Mouse (Mus musculus) left cerebral cortex, postnatal 25 days (tissue): ENCODE results near the gene Rfwd3. TPM values are rescaled to one million over a fixed set of nuclear protein-coding genes. Genes with fewer than 3 reads are reported as not detected.
"Not testable (repeated sequence)": the region's sequence is repeated elsewhere in the genome, so short reads cannot be mapped to it uniquely, and the experiment has no call there.

Source experiments
- DNase-seq, 2 experiments: peaks; one replicate each; pipeline ENCODE4 v3.0.0; 2022; ENCODE audit warnings: low spot score in 2 of 2, mixed read lengths in 1 of 2
- intact Hi-C: fragments of 180-260 bp; cut with DNase I; formaldehyde crosslinking; loops from one replicate; pipeline ENCODE4 v1.15.1; 2025
- total RNA-seq, 2 experiments: library from RNA; stranded (reverse); gene quantifications; 2 replicates each; pipeline ENCODE4 v1.2.3; 2021

Gene Rfwd3
- total RNA-seq, 2 experiments from 2014 or later: 19.8 to 21.4 TPM

DNA sequence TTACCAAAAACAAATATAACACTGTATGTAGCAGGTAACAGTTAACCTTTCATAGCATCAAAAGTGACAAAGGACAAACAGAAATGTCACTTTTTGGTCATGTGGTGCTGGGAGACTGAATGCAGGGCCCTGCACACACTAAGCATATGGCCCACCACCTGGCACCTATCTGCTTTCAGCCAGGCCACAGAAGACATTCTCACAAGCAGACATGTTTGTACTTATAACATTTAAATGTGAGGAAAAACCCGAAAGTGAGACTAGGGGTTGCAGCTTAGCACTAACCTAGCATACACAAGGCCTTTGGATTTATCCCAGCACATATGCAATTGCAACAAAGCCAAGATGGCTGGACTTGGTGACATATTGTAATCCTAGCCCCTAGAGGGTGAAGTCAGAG is 2.0 kb downstream of the Rfwd3 start:
- intact Hi-C loops: loop anchor here (5.0 kb wide), 1 partner anchor 41 kb away; the partner anchor contains the start of gene Glg1
- DNase-seq: no peak

DNA sequence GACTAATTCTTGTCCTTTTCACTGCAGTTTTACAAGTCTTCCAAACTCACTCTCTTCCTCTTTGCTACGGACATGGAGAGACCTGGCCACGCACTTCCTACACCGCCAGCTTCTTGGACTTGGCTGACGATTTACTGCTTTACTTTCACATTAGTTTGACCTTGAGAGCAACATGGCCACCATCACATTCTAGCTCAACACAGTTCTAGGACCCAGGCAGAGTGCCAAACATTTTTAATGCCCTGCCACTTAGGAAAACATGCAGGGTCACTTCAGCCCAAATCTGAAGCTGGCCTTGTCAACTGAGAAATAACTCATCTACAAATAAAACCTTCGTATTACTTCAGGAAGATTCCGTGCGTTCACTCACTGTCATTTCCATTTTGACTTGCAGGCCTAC is 8.3 kb downstream of the Rfwd3 start:
- intact Hi-C loops: no loop called here
- DNase-seq: no peak

DNA sequence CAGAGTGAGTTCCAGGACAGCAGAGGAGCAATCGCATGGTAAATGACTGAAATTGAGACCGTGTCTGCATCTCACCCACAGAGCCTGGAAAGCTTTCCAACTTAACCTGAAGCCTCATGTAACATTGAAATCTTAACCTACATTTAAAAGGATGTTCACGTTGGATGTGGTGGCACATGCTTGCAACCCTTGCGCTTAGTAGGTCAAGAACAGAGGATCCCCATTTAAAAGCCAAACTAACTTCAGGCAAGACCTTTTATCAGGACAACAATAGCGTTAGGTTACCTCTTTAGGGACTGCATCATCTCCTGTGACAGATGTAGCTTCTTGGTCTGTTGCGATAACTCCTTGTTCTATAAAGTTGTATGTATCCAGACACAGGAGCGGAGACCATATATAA is 9.4 kb downstream of the Rfwd3 start:
- intact Hi-C loops: no loop called here
- DNase-seq: no peak

DNA sequence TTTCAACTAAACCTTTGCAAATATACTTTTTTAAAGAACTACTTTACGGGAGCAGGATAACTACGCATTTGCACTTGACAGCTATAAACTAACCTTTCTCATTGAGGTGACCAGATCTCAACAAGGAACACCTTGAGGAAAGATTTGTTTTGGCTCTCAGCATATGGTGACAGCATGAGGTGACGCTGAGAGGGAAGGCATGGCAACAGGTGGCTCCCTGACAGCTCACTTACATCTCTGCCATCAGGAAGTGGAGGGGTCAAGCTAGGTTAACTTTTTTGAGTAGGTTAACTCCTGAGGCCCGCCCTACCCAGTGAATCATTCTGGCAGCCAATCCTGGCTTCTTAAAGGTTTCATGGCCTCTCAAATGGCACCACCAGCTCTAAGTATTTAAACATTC is 14.4 kb downstream of the Rfwd3 start:
- intact Hi-C loops: no loop called here

DNA sequence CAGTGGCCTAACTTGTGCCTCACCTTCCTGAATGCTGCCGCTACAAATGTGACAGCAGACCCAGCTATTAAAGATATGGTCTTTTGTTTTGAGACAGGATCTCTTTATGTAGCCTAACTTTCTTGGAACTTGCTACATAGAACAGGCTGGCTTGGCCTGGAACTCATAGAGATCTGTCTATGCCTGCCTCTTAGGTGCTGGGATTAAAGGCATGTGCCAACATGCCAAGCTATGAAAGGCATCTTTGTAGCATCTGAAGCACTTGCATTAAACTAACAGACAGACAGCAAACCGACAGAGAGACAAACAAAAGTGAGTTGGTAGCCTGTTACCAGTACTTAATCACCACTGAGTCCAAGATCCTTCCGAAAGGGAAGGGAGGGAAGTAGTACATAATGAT is 17.9 kb downstream of the Rfwd3 start:
- intact Hi-C loops: no loop called here
- DNase-seq: no peak

More for the DNA sequence above, 14.4 kb downstream of the Rfwd3 start:
- no peak for DNase-seq

DNA sequence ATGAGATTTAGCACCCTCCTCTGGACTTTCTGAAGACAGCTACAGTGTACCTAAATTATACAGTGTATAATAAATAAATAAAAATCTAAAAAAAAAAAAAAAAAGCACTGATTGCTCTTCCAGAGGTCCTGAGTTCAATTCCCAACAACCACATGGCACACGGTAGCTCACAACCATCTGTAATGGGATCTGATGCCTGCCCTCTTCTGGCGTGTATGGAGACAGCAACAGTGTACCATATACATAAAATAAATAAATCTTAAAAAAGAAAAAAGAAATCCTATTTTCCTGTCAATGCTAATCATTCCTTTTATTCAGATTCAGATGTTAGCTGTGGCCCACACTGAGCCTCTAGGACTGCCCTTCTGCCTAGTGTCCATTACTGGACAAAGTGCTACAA is 31.7 kb downstream of the Rfwd3 start:
- no peak for DNase-seq
- intact Hi-C loops: no loop called here

DNA sequence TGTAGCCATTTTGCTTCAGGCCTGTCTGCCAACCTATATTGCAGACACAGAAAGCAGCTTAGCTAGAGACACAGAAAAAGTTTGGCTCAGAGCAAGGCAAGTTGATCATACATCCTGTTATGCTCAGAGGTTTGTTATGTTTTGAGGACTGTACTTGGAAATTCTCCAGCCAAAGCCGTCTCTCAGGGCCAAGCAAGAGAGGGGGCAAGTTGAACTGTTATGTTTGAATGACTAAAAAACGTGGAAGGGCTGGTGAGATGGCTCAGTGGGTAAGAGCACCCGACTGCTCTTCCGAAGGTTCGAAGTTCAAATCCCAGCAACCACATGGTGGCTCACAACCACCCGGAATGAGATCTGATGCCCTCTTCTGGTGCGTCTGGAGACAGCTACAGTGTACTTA is 33.9 kb downstream of the Rfwd3 start:
- intact Hi-C loops, DNase-seq: not testable (repeated sequence)

DNA sequence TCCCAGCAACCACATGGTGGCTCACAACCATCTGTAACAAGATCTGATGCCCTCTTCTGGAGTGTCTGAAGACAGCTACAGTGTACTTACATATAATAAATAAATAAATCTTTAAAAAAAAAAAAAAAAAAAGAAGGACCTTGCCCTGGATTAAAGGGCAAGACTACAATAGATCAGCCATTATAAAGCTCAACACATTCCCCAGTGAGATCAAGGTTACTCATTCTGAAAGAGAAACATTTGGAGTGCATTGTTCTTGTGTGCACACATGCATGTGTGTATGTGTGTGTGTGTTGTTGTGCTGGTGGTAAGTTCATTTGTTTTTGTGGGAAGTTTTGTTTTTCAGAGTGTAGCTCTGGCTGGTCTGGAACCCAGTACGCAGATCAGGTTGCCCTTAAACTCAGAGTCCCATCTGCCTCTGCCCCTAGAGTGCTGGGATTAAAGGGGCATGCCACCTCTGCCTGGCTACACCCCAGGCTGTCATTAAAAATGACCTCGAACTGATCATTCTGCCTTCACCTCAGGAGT is 35.3 kb downstream of the Rfwd3 start:
- intact Hi-C loops: no loop called here
- no peak for DNase-seq

DNA sequence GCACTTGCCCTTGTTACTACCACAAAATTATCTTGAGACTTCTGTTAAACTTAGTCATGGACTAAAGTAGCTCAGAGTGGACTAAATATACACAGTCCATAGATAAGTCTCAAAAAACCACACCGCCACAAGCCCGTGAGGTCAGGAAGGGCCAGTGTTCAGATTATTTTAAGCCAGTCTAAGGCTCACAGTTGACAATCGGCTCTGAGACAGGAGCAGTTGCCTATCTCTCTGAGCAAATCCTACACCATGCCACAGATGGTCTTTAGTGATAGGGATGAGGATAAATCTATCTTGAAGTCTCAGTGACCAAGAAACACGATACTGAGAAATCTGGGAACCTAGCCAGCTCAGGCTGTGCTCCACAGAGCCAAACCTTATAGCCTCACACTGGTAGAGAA is 38.0 kb downstream of the Rfwd3 start:
- DNase-seq: no peak
- intact Hi-C loops: no loop called here

DNA sequence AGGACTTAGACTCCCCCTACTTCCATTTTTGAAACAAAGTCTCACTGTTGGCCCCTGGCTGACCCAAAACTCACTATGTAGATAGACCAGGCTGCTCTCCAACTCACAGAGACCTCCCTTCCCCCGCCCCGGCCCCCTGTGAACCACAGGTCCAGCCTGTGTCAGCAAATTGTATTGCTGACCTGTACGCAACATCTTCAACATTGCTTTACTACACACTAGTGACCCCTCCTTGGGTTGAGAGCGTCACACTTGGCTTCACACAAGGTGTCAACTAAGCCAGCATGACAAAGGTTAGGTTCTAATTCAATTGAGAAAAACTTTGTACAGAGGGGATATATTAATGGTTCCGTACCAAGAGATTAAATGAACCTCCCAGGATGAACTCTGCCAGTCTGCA is 39.8 kb downstream of the Rfwd3 start:
- intact Hi-C loops: no loop called here
- DNase-seq: no peak

DNA sequence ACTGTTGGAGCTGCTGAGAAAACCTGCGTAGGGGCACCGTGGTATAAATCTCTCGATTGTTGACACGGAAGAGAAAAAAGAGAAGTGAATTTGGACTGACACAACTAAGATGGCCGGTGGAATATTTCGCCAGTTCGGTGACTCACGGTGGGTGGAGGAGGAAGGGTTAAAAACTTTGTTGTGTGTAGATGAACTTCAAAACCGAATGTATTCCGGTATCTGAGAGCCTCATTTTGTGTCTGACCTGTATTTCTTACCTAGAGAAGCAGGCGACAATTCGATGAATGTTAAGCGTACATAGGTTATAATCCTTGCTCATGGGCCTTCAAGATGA is 40.6 kb downstream of the Rfwd3 start:
- intact Hi-C loops: loop anchor here (5.0 kb wide), 2 partner anchors 38 to 77 kb away; no protein-coding TSS in a partner anchor
- no peak for DNase-seq

DNA sequence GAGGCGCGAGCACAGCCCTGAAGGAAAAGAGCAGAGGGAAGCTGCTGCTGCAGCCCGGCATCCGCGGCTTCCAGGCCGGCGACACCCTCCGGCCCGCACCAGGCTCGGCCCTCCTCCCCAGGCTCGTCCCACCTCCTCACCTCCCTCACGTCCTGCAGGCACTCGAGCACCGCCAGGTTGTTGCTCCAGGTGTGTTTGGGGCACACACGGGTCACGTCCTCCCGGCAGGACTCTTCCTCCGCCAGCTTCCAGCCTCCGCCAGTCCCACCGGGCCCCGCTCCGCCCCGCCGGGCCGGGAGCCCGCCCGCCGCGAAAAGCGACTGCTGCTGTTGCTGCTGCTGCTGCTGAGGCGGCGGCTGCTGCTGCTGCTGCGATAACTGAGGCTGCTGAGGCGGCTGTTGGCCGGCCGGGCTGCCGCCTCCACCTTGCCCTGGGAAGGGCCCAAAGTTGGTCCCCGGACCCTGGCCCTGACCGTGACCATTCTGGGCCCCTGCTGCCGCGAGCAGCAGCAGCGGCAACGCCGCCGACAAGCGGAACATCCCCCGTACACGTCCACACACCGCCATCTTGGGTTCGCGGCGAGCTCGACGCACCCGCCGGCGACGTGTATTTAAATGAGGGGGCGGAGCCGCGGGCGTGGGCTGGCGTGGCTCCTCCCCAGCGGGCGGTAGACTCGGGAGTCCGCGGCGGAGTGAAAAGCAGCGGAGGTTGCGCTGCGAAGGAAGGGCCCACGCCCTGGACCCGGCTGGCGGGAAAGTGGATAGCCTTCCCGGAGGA is 41.2 kb downstream of the Rfwd3 start, which contains the start of gene Glg1:
Gene Glg1, minus strand, starts transcription at position 586 of the 777 bp plus-strand sequence.
- intact Hi-C loops: loop anchor here (5.0 kb wide), 2 partner anchors 38 to 77 kb away; no protein-coding TSS in a partner anchor
- DNase-seq: peak; percentile 92 to 94

DNA sequence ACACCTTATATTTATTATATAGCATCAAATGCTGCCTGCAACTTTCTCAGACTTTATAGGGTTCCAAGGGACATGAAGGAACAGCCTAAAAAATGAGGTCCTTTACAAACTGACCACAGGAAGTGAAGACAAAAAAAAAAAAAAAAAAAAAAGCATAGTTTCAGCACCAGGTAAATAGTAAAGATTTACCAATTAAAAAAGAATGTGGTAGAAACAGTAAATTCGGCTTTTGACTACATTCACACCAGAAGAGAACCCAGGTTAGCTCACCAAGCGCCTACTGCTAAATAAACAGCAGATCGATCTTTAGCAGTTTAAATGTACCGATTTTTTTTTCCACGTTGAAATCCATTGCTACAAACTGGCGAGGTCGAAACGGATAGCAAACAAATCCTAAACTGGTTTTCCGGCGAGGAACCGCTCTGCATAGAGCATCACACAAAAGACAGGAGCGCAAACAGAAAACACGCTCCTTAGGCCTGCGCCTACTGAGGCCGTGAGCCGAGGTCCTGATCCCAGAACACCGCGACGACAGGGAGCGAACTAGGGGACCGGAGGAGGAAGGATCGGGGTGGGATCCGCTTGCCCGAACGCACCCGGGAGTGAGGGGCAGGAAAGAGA is 41.9 kb downstream of the Rfwd3 start:
- intact Hi-C loops: loop anchor here (5.0 kb wide), 2 partner anchors 39 to 76 kb away; no protein-coding TSS in a partner anchor
- DNase-seq: no peak

DNA sequence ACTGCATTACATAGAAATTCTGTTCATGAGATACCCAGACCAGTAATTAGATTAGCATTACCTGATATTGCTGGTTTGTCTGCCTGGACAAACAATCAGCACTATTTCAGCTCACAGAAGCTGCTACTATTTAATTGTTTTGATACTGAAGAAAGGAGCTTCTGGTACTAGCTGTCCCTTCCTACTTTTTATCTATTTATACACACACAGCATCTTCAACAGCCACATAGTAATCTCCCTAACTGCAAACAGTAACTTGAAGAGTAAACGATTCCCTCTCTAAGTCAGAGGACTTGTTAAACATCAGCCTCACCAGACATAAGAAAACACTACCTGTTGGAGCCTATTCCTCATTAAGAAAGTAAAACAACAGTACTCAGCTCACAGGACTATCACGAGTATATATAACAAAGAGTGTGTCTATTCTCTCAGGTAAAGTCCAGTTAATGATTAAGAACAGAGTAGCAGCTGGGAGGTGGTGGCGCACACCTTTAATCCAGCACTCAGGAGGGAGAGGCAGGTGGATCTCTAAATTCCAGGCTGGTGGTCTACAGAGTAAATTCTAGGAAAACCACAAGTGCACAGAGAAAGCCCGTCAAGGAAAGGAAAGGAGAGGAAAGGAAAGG is 47.4 kb downstream of the Rfwd3 start:
- intact Hi-C loops: no loop called here
- no peak for DNase-seq

DNA sequence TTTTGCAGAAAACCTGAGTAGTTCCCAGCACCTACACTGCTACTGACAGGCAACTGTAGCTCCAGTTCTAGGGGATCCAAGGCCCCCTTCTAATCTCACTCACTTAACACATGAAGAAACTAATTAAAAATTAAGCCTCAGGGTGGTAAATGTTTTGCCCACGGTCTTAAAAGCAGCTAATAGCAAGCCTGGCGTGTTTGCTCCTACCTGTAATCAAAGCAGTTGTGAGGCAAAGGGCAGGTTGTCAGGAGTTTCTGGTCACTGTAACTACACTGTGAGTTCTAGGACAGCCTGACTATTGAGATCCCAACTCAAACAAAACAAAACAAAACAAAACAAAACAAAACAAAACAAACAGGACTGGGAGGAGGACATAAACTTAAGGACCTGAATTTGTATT is 49.9 kb downstream of the Rfwd3 start:
- no peak for DNase-seq
- intact Hi-C loops: no loop called here

DNA sequence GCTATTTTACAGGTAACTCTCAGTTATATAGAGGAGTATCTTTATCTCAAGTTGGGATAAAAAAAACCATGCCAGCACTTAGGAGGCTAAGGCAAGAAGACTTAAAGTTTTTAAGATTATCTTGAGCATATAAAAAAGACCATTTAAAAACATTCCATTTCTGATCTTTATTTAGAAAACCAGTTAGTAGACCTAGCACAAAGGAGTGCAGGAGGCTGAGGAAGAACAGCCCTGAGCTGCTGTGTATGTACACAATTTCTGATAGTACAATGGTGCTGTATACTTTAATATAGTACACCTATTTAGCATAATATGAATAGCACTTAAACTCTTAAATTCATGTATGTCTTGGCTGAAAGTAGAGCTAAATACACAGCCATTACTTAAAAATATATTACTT is 51.9 kb downstream of the Rfwd3 start:
- no peak for DNase-seq
- intact Hi-C loops: no loop called here

DNA sequence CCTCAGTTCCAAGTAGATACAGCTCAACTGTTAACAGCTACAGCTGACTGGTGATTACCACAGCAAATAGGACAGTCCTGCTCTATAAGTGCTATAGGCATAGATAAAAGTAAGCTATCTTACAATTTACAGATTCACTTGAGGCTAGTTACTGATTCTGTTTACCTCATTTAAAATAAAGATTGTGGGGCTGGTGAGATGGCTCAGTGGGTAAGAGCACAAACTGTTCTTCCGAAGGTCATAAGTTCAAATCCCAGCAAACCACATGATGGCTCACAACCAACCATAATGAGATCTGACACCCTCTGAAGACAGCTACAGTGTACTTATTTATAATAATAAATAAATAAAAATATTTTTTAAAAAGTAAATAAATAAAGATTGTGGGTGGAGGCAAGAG is 53.2 kb downstream of the Rfwd3 start:
- intact Hi-C loops: not testable (repeated sequence)

DNA sequence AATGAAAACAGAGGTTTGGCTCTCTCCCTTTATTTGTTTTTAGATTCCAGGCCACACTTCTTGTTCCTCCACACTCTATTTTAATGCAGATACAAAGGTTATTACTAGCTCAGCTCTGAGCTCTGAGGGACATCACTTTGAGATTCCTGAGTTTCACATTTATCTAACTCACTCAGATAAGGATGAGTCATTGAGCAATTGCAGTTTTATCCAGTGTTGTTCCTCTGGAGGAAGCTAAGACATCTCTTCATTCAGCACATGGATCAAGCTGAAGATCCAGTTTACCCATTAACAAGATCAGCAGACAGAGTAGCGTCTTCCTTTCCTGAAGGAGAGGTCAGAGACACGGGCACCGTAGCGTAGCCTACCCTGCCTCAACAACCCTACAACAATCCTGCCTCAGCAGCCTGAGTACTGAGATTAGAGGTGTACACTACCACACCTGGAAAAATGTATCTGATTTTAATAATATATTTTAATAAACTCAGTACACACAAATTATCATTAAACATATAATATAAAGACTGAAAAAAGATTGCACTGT is 53.7 kb downstream of the Rfwd3 start:
- DNase-seq: no peak
- intact Hi-C loops: no loop called here

More for the DNA sequence above, 53.2 kb downstream of the Rfwd3 start:
- DNase-seq: not testable (repeated sequence)

DNA sequence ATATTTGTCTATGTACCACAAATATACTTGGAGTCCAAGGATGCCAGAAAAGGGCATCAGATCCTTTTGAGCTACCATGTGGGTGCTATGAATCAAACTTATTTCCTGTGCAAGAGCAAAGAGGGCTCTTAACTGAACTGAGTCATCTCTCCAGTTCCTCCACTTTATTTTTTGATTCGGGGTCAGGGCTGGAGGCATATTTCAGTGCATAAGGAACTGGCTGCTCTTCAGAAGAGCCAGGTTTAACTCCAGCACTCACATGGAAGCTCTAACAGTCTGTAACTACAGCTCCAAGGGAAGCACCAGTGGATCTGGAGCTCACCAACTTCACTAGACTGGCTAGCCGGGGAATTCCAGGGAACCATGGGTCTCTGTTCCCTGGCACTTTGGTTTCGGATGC is 62.7 kb downstream of the Rfwd3 start:
- intact Hi-C loops: no loop called here
- DNase-seq: no peak

DNA sequence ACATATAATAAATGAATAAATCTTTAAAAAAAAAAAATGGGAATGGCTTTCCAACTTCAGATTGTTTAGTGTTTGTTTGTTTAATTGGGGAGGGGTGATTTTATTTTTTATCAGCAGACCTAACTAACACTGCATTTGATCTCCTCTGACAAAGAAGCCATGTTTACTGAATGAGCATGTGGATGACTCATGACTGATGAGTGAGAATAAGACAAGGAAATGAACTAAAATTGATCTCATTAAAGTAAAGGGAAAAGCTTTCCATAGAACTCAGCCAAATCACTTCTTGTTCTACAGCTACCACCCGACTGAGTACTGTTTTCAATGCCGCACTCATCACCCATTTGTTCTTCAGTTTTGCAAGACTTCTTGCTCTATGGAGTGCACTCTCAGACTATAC is 66.3 kb downstream of the Rfwd3 start:
- DNase-seq: no peak
- intact Hi-C loops: no loop called here
